Comparison of ENCODE assay signal across 23 mouse cellular contexts in genomic region chr13:11216671-11217330, GRCm38 (mm10).
DNase-seq lines count a peak whose midpoint lies in the region; ATAC-seq lines count a peak whose summit lies in the region.
"Had no signal": no experiment of that assay in that cellular context is flagged by ENCODE, and none has a peak within 500 bp of the region (broad histone marks: within the 10 kb centered on the region; RNA-seq: fewer than 3 reads in every experiment).

No protein-coding gene starts in this region.

- DNase-seq in hindbrain, embryonic 14.5 days (ENCODE audit: low spot score) = no peak
- no peak for DNase-seq in hindbrain, embryonic 10.5 days (ENCODE audit: low spot score)
- DNase-seq in MN1 (ENCODE audit: low spot score) = peak; percentile 35
- DNase-seq in cerebellum, adult 11 months = peak; percentile 46
- DNase-seq in cerebellum, postnatal 10 days = peak; percentile 88 to 89
- DNase-seq in embryonic facial prominence, embryonic 10.5 days (ENCODE audit: low spot score) = no peak
- DNase-seq in right cerebral cortex, adult 18-20 months = no peak
- no peak for DNase-seq in layer of hippocampus, postnatal 25 days (ENCODE audit: extremely low spot score in 1 of 2, low spot score in 1 of 2)
- DNase-seq: adrenal gland, postnatal 36 days; embryo, embryonic 11 days; heart, postnatal 14 days; kidney, postnatal 4 days; layer of hippocampus, adult 9-11 months; lung, adult 2 months; thymus, adult 2 months had no signal

- no peak overlapping the region for H3K4me2 ChIP-seq in hindbrain, embryonic 14.5 days (replicated peaks)
- H3K4me2 ChIP-seq: embryonic facial prominence, embryonic 15.5 days; heart, embryonic 12.5 days; kidney, embryonic 15.5 days; limb, embryonic 12.5 days; liver, embryonic 12.5 days; stomach, embryonic 15.5 days had no signal

- H3K4me3 ChIP-seq in hindbrain, embryonic 14.5 days (replicated peaks; ENCODE audit: low read length) = no peak overlapping the region
- no peak overlapping the region for H3K4me3 ChIP-seq in hindbrain, embryonic 10.5 days
- no peak overlapping the region for H3K4me3 ChIP-seq in embryonic facial prominence, embryonic 10.5 days
- H3K4me3 ChIP-seq: embryonic facial prominence, embryonic 15.5 days; heart, embryonic 12.5 days; kidney, embryonic 15.5 days; limb, embryonic 12.5 days; liver, embryonic 12.5 days; megakaryocyte, embryonic 14.5 days; stomach, embryonic 15.5 days had no signal

- no peak overlapping the region for H3K9ac ChIP-seq in hindbrain, embryonic 14.5 days
- H3K9ac ChIP-seq: embryonic facial prominence, embryonic 15.5 days; heart, embryonic 12.5 days; kidney, embryonic 15.5 days; limb, embryonic 12.5 days; liver, embryonic 12.5 days; stomach, embryonic 15.5 days had no signal

- no peaks in the 10 kb centered on the region for H3K27me3 ChIP-seq in hindbrain, embryonic 14.5 days (ENCODE audit: control insufficient read depth, insufficient read depth, low read length)
- H3K27me3 ChIP-seq in hindbrain, embryonic 10.5 days (ENCODE audit: insufficient read depth, poor library complexity, severe bottlenecking) = no peaks in the 10 kb centered on the region
- no peaks in the 10 kb centered on the region for H3K27me3 ChIP-seq in embryonic facial prominence, embryonic 10.5 days (replicated peaks; ENCODE audit: low read depth, poor library complexity, severe bottlenecking)
- H3K27me3 ChIP-seq: CH12.LX; embryonic facial prominence, embryonic 15.5 days; heart, embryonic 12.5 days; kidney, embryonic 15.5 days; limb, embryonic 12.5 days; liver, embryonic 12.5 days; megakaryocyte, embryonic 14.5 days; stomach, embryonic 15.5 days had no signal

- no peak for ATAC-seq in hindbrain, embryonic 14.5 days (ENCODE audit: low FRiP score)
- ATAC-seq: liver, embryonic 12.5 days had no signal

- no peaks in the 10 kb centered on the region for H3K9me3 ChIP-seq in hindbrain, embryonic 14.5 days (ENCODE audit: control insufficient read depth, low read length)
- no peaks in the 10 kb centered on the region for H3K9me3 ChIP-seq in hindbrain, embryonic 10.5 days
- no peaks in the 10 kb centered on the region for H3K9me3 ChIP-seq in embryonic facial prominence, embryonic 10.5 days
- H3K9me3 ChIP-seq: embryonic facial prominence, embryonic 15.5 days; heart, embryonic 12.5 days; kidney, embryonic 15.5 days; limb, embryonic 12.5 days; liver, embryonic 12.5 days; stomach, embryonic 15.5 days had no signal

- H3K36me3 ChIP-seq in hindbrain, embryonic 14.5 days (replicated peaks; ENCODE audit: control insufficient read depth, insufficient read depth) = no peaks in the 10 kb centered on the region
- H3K36me3 ChIP-seq in hindbrain, embryonic 10.5 days = no peaks in the 10 kb centered on the region
- no peaks in the 10 kb centered on the region for H3K36me3 ChIP-seq in embryonic facial prominence, embryonic 10.5 days (replicated peaks)
- H3K36me3 ChIP-seq: embryonic facial prominence, embryonic 15.5 days; heart, embryonic 12.5 days; kidney, embryonic 15.5 days; limb, embryonic 12.5 days; liver, embryonic 12.5 days; stomach, embryonic 15.5 days had no signal

- no peaks in the 10 kb centered on the region for H3K4me1 ChIP-seq in hindbrain, embryonic 14.5 days (replicated peaks; ENCODE audit: control insufficient read depth, insufficient read depth, low read length)
- no peaks in the 10 kb centered on the region for H3K4me1 ChIP-seq in hindbrain, embryonic 10.5 days (replicated peaks)
- H3K4me1 ChIP-seq in embryonic facial prominence, embryonic 10.5 days = no peaks in the 10 kb centered on the region
- H3K4me1 ChIP-seq: embryonic facial prominence, embryonic 15.5 days; heart, embryonic 12.5 days; kidney, embryonic 15.5 days; limb, embryonic 12.5 days; liver, embryonic 12.5 days; megakaryocyte, embryonic 14.5 days; stomach, embryonic 15.5 days had no signal

- H3K27ac ChIP-seq in hindbrain, embryonic 14.5 days = peak overlapping the region; percentile 26; the same call in 1 of the 2 replicates
- H3K27ac ChIP-seq in hindbrain, embryonic 10.5 days = no peak overlapping the region
- H3K27ac ChIP-seq in embryonic facial prominence, embryonic 10.5 days (replicated peaks) = no peak overlapping the region
- H3K27ac ChIP-seq: embryonic facial prominence, embryonic 15.5 days; kidney, embryonic 15.5 days; limb, embryonic 12.5 days; liver, embryonic 12.5 days; stomach, embryonic 15.5 days had no signal

- WGBS in hindbrain, embryonic 14.5 days = 62% methylated on average over 3 of the region's 3 CpGs
- 93% methylated on average over 3 of the region's 3 CpGs for WGBS in hindbrain, embryonic 10.5 days
- WGBS in embryonic facial prominence, embryonic 10.5 days = 88% methylated on average over 3 of the region's 3 CpGs

Comparison
In these comparisons a context has a peak if more than half of its experiments do, and no peak if none do; other contexts are left out.
1. DNase-seq: peak in MN1 (single experiment), cerebellum, adult 11 months (single experiment) and cerebellum, postnatal 10 days (2 of 2); none in hindbrain, embryonic 14.5 days (single experiment), hindbrain, embryonic 10.5 days (single experiment), embryonic facial prominence, embryonic 10.5 days (single experiment), right cerebral cortex, adult 18-20 months (single experiment) and layer of hippocampus, postnatal 25 days (0 of 2).